Mouse (Mus musculus) myocyte (in vitro differentiated cells): ENCODE measurements around the gene Ank3.

Experiments
- CEBPB ChIP-seq: IDR thresholded peaks from 2 replicates; pipeline ENCODE4 v1.6.1; 2011; ENCODE audit warnings: mild to moderate bottlenecking, moderate library complexity; ENCODE audit not compliant: poor library complexity, insufficient read depth, severe bottlenecking
- MYOD1 ChIP-seq, 3 experiments: IDR thresholded peaks; one replicate each; pipeline ENCODE4 v1.6.1; 2011; ENCODE audit warnings: control low read depth in 2 of 3, low read depth in 2 of 3, mild to moderate bottlenecking in 2 of 3, moderate library complexity in 1 of 3; ENCODE audit not compliant: insufficient read length in 2 of 3, control insufficient read depth in 1 of 3
- MYOG ChIP-seq, 3 experiments: IDR thresholded peaks; one replicate each; pipeline ENCODE4 v1.6.1; 2011; ENCODE audit warnings: control low read depth in 2 of 3, low read depth in 2 of 3, mild to moderate bottlenecking in 2 of 3; ENCODE audit not compliant: insufficient read length in 2 of 3, control insufficient read depth in 1 of 3, insufficient read depth in 1 of 3
- POLR2A ChIP-seq: IDR thresholded peaks from one replicate; pipeline ENCODE4 v1.6.1; 2011; ENCODE audit warnings: low read depth, mild to moderate bottlenecking, control low read depth, moderate library complexity; ENCODE audit not compliant: insufficient read length
- REST ChIP-seq: IDR thresholded peaks from one replicate; pipeline ENCODE4 v1.6.1; 2011; ENCODE audit warnings: mild to moderate bottlenecking, control low read depth, moderate library complexity; ENCODE audit not compliant: insufficient read depth, insufficient read length
- SRF ChIP-seq: IDR thresholded peaks from one replicate; pipeline ENCODE4 v1.6.1; 2011; ENCODE audit warnings: low read depth; ENCODE audit not compliant: control insufficient read depth, insufficient read length
- TCF12 ChIP-seq: IDR thresholded peaks from one replicate; pipeline ENCODE4 v1.6.1; 2011; ENCODE audit warnings: mild to moderate bottlenecking, control low read depth; ENCODE audit not compliant: poor library complexity, insufficient read depth, severe bottlenecking
- USF1 ChIP-seq: IDR thresholded peaks from one replicate; pipeline ENCODE4 v1.6.1; 2011; ENCODE audit warnings: low read depth, mild to moderate bottlenecking, control low read depth, moderate library complexity

- TF ChIP-seq POLR2A: no peak
- TF ChIP-seq USF1: no peak
- no peak for TF ChIP-seq TCF12
- no peak for TF ChIP-seq CEBPB
- TF ChIP-seq SRF: no peak
- no peak for TF ChIP-seq REST
- no peak for TF ChIP-seq MYOG (IDR thresholded peaks at IDR 0.05; ENCODE audit: control insufficient read depth in 1 of 3, insufficient read depth in 1 of 3, insufficient read length in 2 of 3, low read depth in 2 of 3)
- no peak for TF ChIP-seq MYOD1 (IDR thresholded peaks at IDR 0.05; ENCODE audit: control insufficient read depth in 1 of 3, insufficient read length in 2 of 3, low read depth in 2 of 3)
Measured at GRCm38 (mm10) chr10:69530326-69530725, 131.8 kb downstream of the Ank3 start.
